Mouse (Mus musculus) myocyte (in vitro differentiated cells): ENCODE results near the gene Cisd1.

Experiments used
- CEBPB ChIP-seq: IDR thresholded peaks from 2 replicates; pipeline ENCODE4 v1.6.1; 2011; ENCODE audit warnings: mild to moderate bottlenecking, moderate library complexity; ENCODE audit not compliant: poor library complexity, insufficient read depth, severe bottlenecking
- E2F4 ChIP-seq: IDR thresholded peaks from one replicate; pipeline ENCODE4 v1.6.1; 2011; ENCODE audit warnings: mild to moderate bottlenecking, control low read depth, moderate library complexity; ENCODE audit not compliant: insufficient read depth
- MAX ChIP-seq: IDR thresholded peaks from one replicate; pipeline ENCODE4 v1.6.1; 2011; ENCODE audit warnings: low read depth, mild to moderate bottlenecking, control low read depth
- MYOD1 ChIP-seq, 3 experiments: IDR thresholded peaks; one replicate each; pipeline ENCODE4 v1.6.1; 2011; ENCODE audit warnings: control low read depth in 2 of 3, low read depth in 2 of 3, mild to moderate bottlenecking in 2 of 3, moderate library complexity in 1 of 3; ENCODE audit not compliant: insufficient read length in 2 of 3, control insufficient read depth in 1 of 3
- POLR2A ChIP-seq: IDR thresholded peaks from one replicate; pipeline ENCODE4 v1.6.1; 2011; ENCODE audit warnings: low read depth, mild to moderate bottlenecking, control low read depth, moderate library complexity; ENCODE audit not compliant: insufficient read length
- POLR2AphosphoS2 ChIP-seq: IDR thresholded peaks from one replicate; pipeline ENCODE4 v1.6.1; 2011; ENCODE audit warnings: low read depth, control low read depth; ENCODE audit not compliant: insufficient read length
- REST ChIP-seq: IDR thresholded peaks from one replicate; pipeline ENCODE4 v1.6.1; 2011; ENCODE audit warnings: mild to moderate bottlenecking, control low read depth, moderate library complexity; ENCODE audit not compliant: insufficient read depth, insufficient read length
- TCF12 ChIP-seq: IDR thresholded peaks from one replicate; pipeline ENCODE4 v1.6.1; 2011; ENCODE audit warnings: mild to moderate bottlenecking, control low read depth; ENCODE audit not compliant: poor library complexity, insufficient read depth, severe bottlenecking
- TCF3 ChIP-seq: IDR thresholded peaks from one replicate; pipeline ENCODE4 v1.6.1; 2011; ENCODE audit warnings: low read depth, control low read depth; ENCODE audit not compliant: insufficient read length
- USF1 ChIP-seq: IDR thresholded peaks from one replicate; pipeline ENCODE4 v1.6.1; 2011; ENCODE audit warnings: low read depth, mild to moderate bottlenecking, control low read depth, moderate library complexity

DNA sequence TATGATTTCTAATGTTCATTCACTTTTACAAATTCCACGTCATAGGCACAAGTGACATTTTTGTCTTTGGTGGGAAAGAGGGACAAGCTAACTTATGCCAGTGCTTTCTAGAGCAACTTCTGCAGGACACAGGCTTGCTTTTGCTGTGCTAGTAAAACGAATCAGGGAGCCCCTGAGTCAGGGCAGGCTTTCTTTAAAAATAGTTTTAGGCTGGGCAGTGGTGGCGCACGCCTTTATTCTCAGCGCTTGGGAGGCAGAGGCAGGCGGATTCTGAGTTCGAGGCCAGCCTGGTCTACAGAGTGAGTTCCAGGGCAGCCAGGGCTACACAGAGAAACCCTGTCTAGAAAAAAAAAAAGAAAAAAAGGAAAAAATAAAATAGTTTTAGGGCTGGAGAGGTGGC is 12.8 kb downstream of the Cisd1 start:
- no peak for TF ChIP-seq E2F4
- no peak for TF ChIP-seq MAX
- TF ChIP-seq MYOD1 (IDR thresholded peaks at IDR 0.05; ENCODE audit: control insufficient read depth in 1 of 3, insufficient read length in 2 of 3, low read depth in 2 of 3) = no peak
- TF ChIP-seq POLR2AphosphoS2 = no peak
- no peak for TF ChIP-seq POLR2A
- TF ChIP-seq USF1 = no peak
- no peak for TF ChIP-seq TCF12
- no peak for TF ChIP-seq REST
- no peak for TF ChIP-seq CEBPB
- no peak for TF ChIP-seq TCF3
